Mouse (Mus musculus) gastrocnemius, postnatal 4 days (tissue): ENCODE results near the gene Map7d2. TPM values are rescaled to one million over a fixed set of nuclear protein-coding genes. Genes with fewer than 3 reads are reported as not detected.
"Not testable (repeated sequence)": the region's sequence is repeated elsewhere in the genome, so short reads cannot be mapped to it uniquely, and the experiment has no call there.

Experiments used
- DNase-seq, 2 experiments: peaks; one replicate each; pipeline ENCODE4 v3.0.0; 2021 to 2022; ENCODE audit warnings: low spot score in 2 of 2, mixed read lengths in 2 of 2
- long read RNA-seq, 2 experiments: library from polyadenylated mRNA; stranded (forward); transcript quantifications; one replicate each; pipeline ENCODE4 v2.0.0; 2021
- total RNA-seq, 2 experiments: library from RNA; stranded (reverse); gene quantifications; 2 replicates each; pipeline ENCODE4 v1.2.3; 2021

Gene Map7d2
- total RNA-seq = under 1 TPM; 0.16 to 0.69 TPM
- long read RNA-seq, experiment 1 = 0 reads
- long read RNA-seq, experiment 2, partial matches to known transcripts = 1 of 1 reads
- long read RNA-seq, experiment 2, other reads (novel, unspliced or antisense) = 0 of 1 reads

GRCm38 (mm10) chrX:159414130-159414828, at the start of gene Map7d2:
Gene Map7d2, plus strand, starts transcription at chrX:159414572.
- no peak for DNase-seq

DNA sequence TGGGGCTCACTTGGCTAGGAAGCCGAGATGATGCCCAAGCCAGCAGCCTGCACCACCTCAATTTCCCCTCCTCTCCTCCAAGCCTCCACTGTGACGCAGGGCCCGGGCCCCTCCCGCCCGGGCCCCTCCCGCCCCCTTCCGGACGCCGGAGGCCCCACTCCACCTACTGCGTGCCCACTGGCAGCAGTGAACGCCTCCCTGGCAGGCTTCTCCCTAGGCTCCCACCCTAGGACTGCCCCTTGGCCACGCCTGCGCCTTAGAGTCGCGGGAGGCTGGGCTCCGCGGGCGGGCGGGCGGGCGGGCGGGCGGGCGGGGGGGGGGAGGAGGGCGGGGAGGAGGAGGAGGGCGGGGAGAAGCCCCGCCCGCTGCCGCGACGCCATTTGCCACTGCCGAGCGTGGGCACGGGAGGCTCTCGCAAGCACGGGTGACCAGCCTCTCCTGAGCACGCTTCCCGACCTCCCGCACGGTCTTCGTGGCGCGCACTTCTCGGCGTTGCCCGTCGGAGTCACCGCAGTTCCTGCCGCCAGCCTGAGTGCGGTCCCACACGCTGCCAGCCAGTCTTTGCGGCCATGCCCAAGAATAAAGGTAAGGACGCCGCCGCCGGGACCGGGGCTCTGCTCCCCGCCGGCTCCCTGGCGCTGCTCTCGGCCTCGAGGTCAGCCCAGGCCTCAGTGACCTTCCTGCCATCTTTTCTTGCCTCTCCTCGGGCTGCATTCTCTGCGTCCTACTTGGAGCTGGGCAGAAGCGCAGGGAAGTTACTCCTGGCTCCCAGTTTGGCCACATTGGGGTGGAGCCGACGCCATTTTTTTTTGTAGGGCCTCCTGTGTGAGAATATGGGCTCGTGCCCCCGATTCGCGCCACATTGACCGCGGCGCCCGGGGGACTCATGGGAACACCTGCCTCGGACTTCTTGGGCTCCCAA, 42.3 kb upstream of the Map7d2 start, which contains the start of gene Eif1ax:
Gene Eif1ax (plus strand): TSS at position 348 of the 922 bp plus-strand sequence.
- peak; percentile 26 to 68 for DNase-seq

GRCm38 (mm10) chrX:159372753-159373144, 41.6 kb upstream of the Map7d2 start:
- no peak for DNase-seq

DNA sequence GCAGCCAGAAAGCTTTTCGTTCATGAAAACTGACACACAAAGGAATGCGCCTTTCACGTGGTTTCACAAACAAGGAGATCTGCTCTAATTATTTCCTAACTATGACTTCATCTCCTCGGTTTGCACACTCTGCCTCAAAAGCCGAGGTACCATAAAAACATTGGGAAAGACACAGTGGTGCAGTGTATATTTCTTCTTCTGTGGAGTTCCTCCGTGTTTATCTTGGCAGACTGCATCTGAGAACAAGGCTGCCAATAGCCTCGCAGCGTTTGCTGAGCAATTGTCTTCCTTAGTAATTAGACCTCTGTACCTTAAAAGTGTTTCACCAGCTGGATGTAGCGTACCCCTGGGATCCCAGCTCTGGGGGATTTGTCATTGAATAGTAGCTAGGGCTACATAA, 27.3 kb upstream of the Map7d2 start:
- DNase-seq = no peak

DNA sequence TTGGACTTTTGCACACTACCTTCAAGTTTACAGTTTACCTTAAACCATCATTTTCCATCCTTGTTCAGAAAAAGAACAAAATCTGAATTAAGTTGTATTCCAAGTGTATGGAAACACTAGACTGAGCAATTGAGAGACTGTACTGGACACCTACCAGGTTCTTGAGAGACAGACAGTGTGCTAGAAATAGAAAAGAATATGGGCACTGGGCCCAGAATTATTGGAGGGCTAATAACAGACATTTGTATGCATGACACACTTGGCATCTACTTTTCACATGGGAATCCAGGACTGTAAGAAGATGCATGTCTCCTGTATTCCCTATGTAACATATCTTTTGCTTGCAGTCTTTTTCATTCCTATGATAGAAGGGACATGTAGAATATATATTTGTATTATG, 25.4 kb upstream of the Map7d2 start:
- DNase-seq = no peak

DNA sequence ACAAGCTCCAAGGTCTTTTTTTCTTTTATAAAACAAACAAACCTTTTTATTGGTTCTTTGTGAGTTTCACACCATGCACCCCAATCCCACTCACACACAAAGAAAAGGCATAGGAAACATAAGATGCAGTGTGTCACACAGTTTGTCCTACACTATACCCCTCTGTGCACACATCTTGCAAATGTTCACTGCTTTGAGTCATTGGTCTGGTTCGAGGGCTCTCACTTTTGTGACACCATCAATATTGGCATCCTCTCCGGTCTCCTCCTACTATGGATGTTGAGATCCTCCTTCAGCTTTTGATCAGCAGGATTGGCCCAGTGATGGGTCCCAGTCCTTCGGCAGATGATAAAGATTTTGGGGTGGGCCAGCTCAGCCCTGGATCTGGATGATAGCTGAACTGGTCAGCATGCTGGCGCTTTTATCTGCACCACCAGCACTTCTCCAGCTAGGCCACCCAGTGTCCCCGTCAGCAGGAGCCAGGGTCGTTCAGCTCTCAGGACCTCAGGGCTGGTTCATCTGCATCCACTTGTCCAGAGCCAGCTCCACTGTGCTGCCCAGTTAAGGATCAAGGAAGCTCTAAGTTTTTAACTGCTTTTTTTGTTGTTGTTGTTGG, 23.9 kb upstream of the Map7d2 start:
- DNase-seq = no peak

DNA sequence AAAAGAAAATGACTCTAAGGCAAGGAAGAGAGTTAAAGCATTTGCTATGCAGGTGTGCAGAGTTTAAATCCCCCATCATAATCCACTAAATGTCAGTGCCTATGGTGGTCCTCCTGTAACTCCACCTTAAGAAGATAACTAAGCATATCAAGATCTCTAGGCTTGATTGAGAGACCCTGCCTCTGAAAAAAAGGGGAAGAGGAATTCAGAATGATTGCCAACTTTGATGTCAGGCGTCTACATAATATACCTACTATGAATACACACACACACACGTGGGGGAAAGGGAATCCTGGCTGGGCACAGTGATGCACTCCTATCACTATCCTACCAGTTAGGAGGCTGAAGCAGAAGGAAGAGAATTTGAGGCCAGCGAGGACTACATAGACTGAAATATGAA, 23.1 kb upstream of the Map7d2 start:
- DNase-seq = no peak

DNA sequence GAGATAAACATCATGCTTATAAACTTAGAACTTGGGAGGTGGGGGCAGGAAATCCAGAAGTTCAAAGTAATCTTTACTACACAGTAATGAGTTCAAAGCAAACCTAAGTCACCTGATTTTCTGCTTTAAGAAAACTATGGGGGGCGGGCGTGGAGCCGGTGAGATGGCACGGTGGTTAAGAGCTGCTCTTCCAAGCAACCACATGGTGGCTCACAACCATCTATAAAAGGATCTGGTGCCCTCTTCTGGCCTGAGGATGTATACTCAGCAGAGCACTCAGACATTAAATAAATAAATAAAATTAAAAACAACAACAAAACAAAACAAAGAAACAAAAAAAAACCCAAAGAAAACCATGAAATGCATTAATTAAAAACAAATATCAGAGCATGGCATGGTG, 5.1 kb upstream of the Map7d2 start:
- no peak for DNase-seq

DNA sequence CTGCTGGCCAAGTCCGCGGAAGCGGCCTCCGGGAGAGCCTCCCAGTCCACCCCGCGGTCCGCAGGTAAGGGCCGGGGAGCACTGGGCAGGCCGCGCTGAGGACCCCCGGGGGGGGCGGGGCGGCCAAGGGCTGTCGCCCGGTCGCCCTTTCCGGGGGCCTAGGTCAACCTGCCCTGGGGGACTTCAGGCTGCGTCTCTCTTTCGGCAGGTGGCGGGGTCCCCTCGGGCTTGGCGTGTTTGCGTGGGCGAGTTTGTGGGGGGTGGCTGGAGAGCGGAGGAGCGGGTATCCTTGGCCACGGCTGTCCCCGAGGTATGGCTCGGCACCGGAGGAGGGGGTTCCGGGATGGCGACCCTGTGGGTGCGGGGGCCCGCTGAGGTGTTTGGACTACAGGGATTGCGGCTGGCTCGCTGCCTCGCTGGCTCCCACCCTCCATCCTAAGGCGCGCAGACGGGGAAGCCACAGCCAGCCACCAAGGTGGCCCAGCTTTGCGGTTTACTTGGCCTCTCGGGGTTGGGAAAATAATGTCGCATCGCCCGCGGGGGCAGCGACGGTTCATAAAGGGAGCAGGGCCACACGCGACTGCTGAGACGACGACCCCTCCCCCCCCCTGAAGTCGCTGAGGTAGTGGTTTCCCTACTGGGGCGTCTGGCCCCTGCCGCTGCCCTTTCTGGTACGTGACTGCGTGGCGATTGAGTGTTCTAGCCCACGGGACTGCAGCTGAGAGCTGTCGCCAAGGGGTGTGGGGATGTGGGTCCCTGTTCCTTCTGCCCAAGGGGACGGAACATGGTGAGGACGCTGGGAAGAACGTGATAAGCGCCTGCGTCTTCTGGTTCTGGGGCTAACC, 679 bp downstream of the Map7d2 start:
- DNase-seq = peak in 1 of 2 experiments; percentile 20

- DNase-seq = not testable (repeated sequence)
These were observed 16.1 kb downstream of the Map7d2 start for GRCm38 (mm10) chrX:159430507-159430906.

DNA sequence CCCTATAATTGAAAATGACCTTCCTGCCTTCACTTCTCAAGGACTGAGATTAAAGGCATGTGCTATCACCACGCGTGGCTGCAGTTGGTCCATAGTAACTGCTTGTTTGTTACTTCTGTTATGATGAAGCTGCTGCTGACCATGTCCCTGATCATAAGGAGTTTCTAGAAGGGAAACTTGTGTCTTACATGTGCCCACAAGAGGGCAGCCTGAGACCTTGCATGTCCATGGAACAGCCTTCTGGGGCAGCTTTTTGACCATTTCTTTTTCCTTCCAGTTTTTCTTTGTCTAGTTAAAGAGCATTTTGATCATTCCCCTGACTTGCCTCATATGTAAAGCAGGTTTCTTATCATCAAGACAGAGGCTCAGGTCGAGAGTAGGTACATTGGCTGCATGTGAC, 27.8 kb downstream of the Map7d2 start:
- DNase-seq = peak in 1 of 2 experiments; percentile 7

- no peak for DNase-seq
These were observed 32.8 kb downstream of the Map7d2 start for GRCm38 (mm10) chrX:159447133-159447532.

- DNase-seq = no peak
These were observed 44.8 kb downstream of the Map7d2 start for GRCm38 (mm10) chrX:159459006-159459654.

GRCm38 (mm10) chrX:159474799-159475198, 60.4 kb downstream of the Map7d2 start:
- no peak for DNase-seq

GRCm38 (mm10) chrX:159478243-159478940, 64.0 kb downstream of the Map7d2 start:
- not testable (repeated sequence) for DNase-seq

DNA sequence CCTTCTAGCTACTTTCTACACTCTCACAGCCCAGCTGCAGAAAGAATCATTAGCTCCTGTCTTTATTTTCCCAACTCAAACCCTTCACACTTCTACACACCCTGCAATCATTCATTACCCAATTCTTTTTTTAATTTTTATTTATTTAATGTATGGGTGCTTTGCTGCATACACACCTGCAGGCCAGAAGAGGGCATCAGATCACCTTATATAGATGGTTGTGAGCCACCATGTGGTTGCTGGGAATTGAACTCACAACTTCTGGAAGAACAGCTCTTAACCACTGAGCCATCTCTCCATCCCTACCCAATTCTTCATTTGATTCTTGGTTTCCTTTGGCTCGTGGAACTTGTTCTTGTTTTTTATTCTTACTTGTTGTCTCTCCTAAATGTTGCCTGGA, 69.9 kb downstream of the Map7d2 start:
- no peak for DNase-seq

DNA sequence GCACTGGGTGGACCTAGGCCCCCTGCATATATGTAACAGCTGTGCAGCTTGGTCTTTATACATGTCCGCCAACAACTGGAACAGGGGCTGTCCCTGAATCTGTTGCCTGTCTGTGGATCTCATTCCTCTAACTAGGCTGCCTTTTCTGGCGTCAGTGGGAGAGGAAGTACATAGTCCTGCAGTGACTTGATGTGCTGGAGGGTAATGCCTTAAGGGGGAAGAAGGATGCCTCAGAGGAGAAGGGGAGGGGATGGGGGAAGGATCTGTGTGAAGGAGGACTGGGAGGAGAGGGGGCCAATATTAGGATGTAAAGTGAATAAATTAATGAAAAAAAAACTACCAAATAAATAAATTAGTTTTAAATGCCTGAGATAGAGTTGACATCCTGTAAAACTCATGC, 88.8 kb downstream of the Map7d2 start:
- DNase-seq = no peak

- no peak for DNase-seq
These were observed 94.1 kb downstream of the Map7d2 start for GRCm38 (mm10) chrX:159508331-159509036.

GRCm38 (mm10) chrX:159509042-159509441, 94.7 kb downstream of the Map7d2 start:
- no peak for DNase-seq
